Mouse (Mus musculus): ENCODE measurements around the gene Jph3. TPM values are rescaled to one million over a fixed set of nuclear protein-coding genes. Genes with fewer than 3 reads are reported as not detected.

Gene Jph3
- polyA plus RNA-seq, 1 experiment: not detected

DNA sequence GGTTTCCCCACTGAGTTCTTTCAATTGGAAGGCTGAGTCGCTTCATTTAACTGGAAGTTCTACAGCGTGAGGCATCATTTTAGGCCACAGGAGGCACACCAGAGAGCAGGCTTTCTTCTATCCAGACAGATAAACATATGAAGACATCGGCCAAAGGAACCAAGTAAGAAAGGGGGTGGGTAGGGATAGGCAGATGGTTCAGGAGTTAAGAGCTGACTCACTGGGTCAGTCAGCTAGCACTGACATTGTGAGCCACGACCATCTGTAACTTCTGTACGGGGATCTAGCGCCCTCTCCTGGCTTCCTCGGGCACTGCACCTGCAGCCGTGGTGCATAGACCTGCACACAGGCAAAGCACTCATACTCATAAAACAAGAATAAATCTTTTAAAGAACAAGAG, 111.8 kb downstream of the Jph3 start:
- TF ChIP-seq CTCF (IDR thresholded peaks at IDR 0.05; ENCODE audit: borderline replicate concordance, insufficient read depth, low read length) (peak; percentile 65), POLR2A (IDR thresholded peaks at IDR 0.05; ENCODE audit: low read depth, low read length) (no peak)
- H3K4me3 ChIP-seq (ENCODE audit: insufficient read depth, low read length): no peak overlapping the region
- H3K4me1 ChIP-seq (ENCODE audit: control insufficient read depth, insufficient read depth, low read length): no peaks in the 10 kb centered on the region
- H3K27ac ChIP-seq (ENCODE audit: insufficient read depth, low read length): no peak overlapping the region

DNA sequence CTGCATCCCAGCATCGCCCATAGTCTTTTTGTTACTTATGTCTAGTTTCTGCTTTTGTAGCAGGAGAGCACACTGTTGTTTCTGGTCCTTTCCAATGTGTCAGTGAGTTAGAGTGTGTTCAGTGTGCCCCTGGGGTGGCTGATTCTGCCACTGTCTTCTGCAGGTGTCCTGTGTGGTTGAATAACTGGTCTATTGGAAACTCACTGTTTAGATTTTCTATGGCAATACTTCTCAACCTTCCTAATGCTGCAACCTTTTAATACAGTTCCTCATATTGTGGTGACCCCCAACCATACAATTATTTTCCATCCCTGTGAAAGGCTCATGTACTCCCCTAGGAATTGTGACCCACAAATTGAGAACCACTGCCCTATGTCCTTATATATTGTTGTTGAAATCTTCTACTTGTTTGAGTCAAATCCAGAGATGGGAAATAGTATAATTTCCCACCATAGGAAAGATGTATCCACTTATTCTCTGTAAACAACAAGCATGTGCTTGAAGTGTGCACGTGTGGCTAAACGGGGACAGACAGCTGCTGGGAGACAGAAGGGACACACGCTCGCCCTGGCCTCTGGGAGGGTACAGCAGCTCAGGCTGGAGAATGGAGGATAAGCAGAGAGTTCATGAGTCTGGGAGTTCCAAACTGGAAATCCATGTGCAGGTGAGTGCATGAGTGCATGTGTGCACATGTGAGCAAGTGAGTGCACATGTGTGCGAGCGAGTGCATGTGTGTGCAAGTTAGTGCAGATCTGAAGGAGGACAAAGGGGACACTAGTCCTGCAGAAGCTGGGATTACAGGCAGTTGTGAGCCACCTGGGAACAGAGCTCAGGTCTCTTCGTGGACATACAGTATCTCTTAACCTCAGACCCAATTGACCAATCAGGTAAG, 112.9 kb downstream of the Jph3 start:
- TF ChIP-seq CTCF (IDR thresholded peaks at IDR 0.05; ENCODE audit: borderline replicate concordance, insufficient read depth, low read length) (no peak), POLR2A (IDR thresholded peaks at IDR 0.05; ENCODE audit: low read depth, low read length) (0 out of 2 replicates have a peak, but pooled peaks have one; percentile 26)
- no peak overlapping the region for H3K27ac ChIP-seq (ENCODE audit: insufficient read depth, low read length)
- no peak overlapping the region for H3K4me3 ChIP-seq (ENCODE audit: insufficient read depth, low read length)
- H3K4me1 ChIP-seq (ENCODE audit: control insufficient read depth, insufficient read depth, low read length): no peaks in the 10 kb centered on the region

- Histone ChIP-seq H3K4me1 (ENCODE audit: control insufficient read depth, insufficient read depth, low read length) (no peaks in the 10 kb centered on the region), H3K27ac (ENCODE audit: insufficient read depth, low read length) (no peak overlapping the region), H3K4me3 (ENCODE audit: insufficient read depth, low read length) (no peak overlapping the region)
- no peak for TF ChIP-seq CTCF (IDR thresholded peaks at IDR 0.05; ENCODE audit: borderline replicate concordance, insufficient read depth, low read length)
- no peak for TF ChIP-seq POLR2A (IDR thresholded peaks at IDR 0.05; ENCODE audit: low read depth, low read length)
Observed at GRCm38 (mm10) chr8:121843184-121843733, 113.8 kb downstream of the Jph3 start.

Other genes with a start within 250 kb of the Jph3 start
- gene 1700018B08Rik, start 185.3 kb upstream of the Jph3 start, polyA plus RNA-seq (2011; ENCODE audit: insufficient read length, low read depth, missing spikeins): not detected in 2 replicates
- gene Fbxo31, start 150.8 kb upstream of the Jph3 start, polyA plus RNA-seq (2011; ENCODE audit: insufficient read length, low read depth, missing spikeins): 9.9 and 10.9 TPM in 2 replicates
- gene Map1lc3b, start 139.3 kb upstream of the Jph3 start, polyA plus RNA-seq (2011; ENCODE audit: insufficient read length, low read depth, missing spikeins): 141 and 152 TPM in 2 replicates
- 55.5 and 64.8 TPM in 2 replicates for gene Zcchc14, start 76.7 kb upstream of the Jph3 start, polyA plus RNA-seq (2011; ENCODE audit: insufficient read length, low read depth, missing spikeins)
- gene Klhdc4, start 99.9 kb downstream of the Jph3 start, polyA plus RNA-seq (2011; ENCODE audit: insufficient read length, low read depth, missing spikeins): 21.1 and 26.4 TPM in 2 replicates
- 125 and 185 TPM in 2 replicates for gene Slc7a5, start 178.1 kb downstream of the Jph3 start, polyA plus RNA-seq (2011; ENCODE audit: insufficient read length, low read depth, missing spikeins)
- 0.53 and 3.5 TPM in 2 replicates for gene Car5a, start 215.3 kb downstream of the Jph3 start, polyA plus RNA-seq (2011; ENCODE audit: insufficient read length, low read depth, missing spikeins)
- 32.1 and 38.9 TPM in 2 replicates for gene Banp, start 220.1 kb downstream of the Jph3 start, polyA plus RNA-seq (2011; ENCODE audit: insufficient read length, low read depth, missing spikeins)